Mouse (Mus musculus) hindbrain, postnatal 0 days (tissue): Measurements from ENCODE around the gene Ralgapa1. TPM values are rescaled to one million over a fixed set of nuclear protein-coding genes. Genes with fewer than 3 reads are reported as not detected.
"Not testable (repeated sequence)": the region's sequence is repeated elsewhere in the genome, so short reads cannot be mapped to it uniquely, and the experiment has no call there.

Experiments used
- ATAC-seq: fragments of 200-750 bp; cut with Nextera tagmentation; 2 replicates; pipeline ENCODE4 v1.8.0; 2017; ENCODE audit warnings: mild to moderate bottlenecking, moderate TSS enrichment, moderate library complexity
- DNase-seq: peaks from one replicate; pipeline ENCODE4 v3.0.0-alpha.2; 2015; ENCODE audit warnings: low spot score
- H3K27ac ChIP-seq: fragments of 300-500 bp; sonication (generic); 2 replicates; pipeline ENCODE4 v1.5.1; 2014; ENCODE audit warnings: mild to moderate bottlenecking
- H3K27me3 ChIP-seq: fragments of 300-500 bp; sonication (generic); 2 replicates; pipeline ENCODE4 v1.6.1; 2014; ENCODE audit warnings: low read length, mixed read lengths; ENCODE audit not compliant: insufficient read depth
- H3K36me3 ChIP-seq: fragments of 300-500 bp; sonication (generic); 2 replicates; pipeline ENCODE4 v1.6.1; 2014; ENCODE audit warnings: low read length, mixed read lengths; ENCODE audit not compliant: insufficient read depth
- H3K4me1 ChIP-seq: fragments of 300-500 bp; sonication (generic); 2 replicates; pipeline ENCODE4 v1.6.1; 2014; ENCODE audit warnings: antibody characterized with exemption, low read length, mixed read lengths; ENCODE audit not compliant: insufficient read depth
- H3K4me2 ChIP-seq: fragments of 300-500 bp; sonication (generic); 2 replicates; pipeline ENCODE4 v1.6.1; 2014; ENCODE audit warnings: low read depth, mild to moderate bottlenecking, low read length, moderate library complexity, mixed read lengths
- H3K4me3 ChIP-seq: fragments of 300-500 bp; sonication (generic); 2 replicates; pipeline ENCODE4 v1.5.1; 2014; ENCODE audit warnings: low read length
- H3K9ac ChIP-seq: fragments of 300-500 bp; sonication (generic); replicated peaks from 2 replicates; pipeline ENCODE4 v1.6.1; 2014; ENCODE audit warnings: mild to moderate bottlenecking, low read length, moderate library complexity, mixed read lengths
- H3K9me3 ChIP-seq: fragments of 300-500 bp; sonication (generic); 2 replicates; pipeline ENCODE4 v1.6.1; 2016; ENCODE audit warnings: low read length, mixed read lengths
- CTCF ChIP-seq: IDR thresholded peaks from 2 replicates; pipeline ENCODE4 v1.5.1; 2016; ENCODE audit warnings: antibody characterized with exemption, control low read depth, low read depth
- WGBS: fragments of 180-500 bp; shearing (Covaris S2); extraction: QIAGEN DNeasy Blood & Tissue Kit; methylation state at CpG from one replicate; pipeline ENCODE4 v1.1.7; 2014; 5-methylcytosine and 5-hydroxymethylcytosine counted together
- polyA plus RNA-seq: library from polyadenylated mRNA; unstranded; fragments of >200 nt; fragmentation: Nextera tagmentation; extraction: Ambion mirVana; gene quantifications from 2 replicates; pipeline ENCODE4 v1.2.1, GENCODE M21; 2015
- total RNA-seq: library from RNA; depleted of rRNA; stranded (reverse); fragments of >200 nt; gene quantifications from 2 replicates; pipeline ENCODE4 v1.2.3, GENCODE M21; 2014

Ralgapa1 gene
- total and polyA plus RNA-seq, 2 experiments from 2014 or later = 18.5 to 94.3 TPM

- Histone ChIP-seq H3K9ac (no peak overlapping the region), H3K9me3 (no peaks in the 10 kb centered on the region), H3K4me3 (no peak overlapping the region), H3K4me1 (0 out of 2 replicates have a peak, but pooled peaks cover 4% of the 10 kb centered on the region), H3K4me2 (no peak overlapping the region), H3K27me3 (no peaks in the 10 kb centered on the region), H3K27ac (no peak overlapping the region), H3K36me3 (no peaks in the 10 kb centered on the region)
- TF ChIP-seq CTCF = no peak
- peak; percentile 32 for DNase-seq
- WGBS = 41% methylated on average over 3 of the region's 3 CpGs
- ATAC-seq = no peak
Observed at GRCm38 (mm10) chr12:55805035-55805434, 15.9 kb downstream of the Ralgapa1 start.

DNA sequence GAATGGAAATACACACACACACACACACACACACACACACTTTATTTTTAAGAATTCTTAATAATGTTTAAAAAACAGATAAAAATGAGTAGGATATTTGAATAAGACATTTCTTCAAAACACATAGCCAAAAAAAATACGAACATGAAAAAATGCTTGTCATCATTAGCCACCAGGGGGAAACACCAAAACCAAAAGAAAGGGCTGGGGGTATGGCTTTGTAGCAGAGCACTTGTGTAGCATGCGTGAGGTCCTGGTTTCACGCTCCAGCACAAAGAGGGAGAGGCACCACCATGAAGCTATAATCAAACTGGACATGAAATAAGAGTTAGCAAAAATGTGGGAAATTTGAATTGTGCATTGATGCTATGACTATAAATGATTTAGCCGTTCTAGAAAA lies 19.8 kb downstream of the Ralgapa1 start:
- WGBS = 90% methylated on average over 4 of the region's 4 CpGs

DNA sequence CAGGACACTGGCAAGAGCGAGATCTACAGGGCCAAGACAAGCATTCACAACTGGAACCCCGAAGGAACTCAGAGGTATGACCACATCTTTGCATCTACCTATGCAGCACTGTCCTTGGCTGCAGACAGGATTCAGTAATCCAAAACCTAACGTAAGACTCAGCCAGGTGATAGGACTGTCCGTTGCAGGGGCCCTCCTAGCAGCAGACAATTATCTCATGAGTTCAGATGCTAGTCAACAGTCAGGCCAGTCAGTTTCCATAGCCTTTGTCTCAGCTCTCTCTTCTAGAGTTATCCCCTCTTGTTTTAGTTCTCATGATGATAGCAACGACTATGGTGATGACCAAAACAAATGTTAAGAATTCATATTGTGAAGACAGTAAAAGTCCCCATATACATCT lies 20.8 kb downstream of the Ralgapa1 start:
- 0 out of 2 replicates have a peak, but pooled peaks cover 2% of the 10 kb centered on the region for H3K4me1 ChIP-seq
- H3K4me2 ChIP-seq = no peak overlapping the region
- H3K9ac ChIP-seq = no peak overlapping the region
- H3K9me3 ChIP-seq = no peaks in the 10 kb centered on the region
- H3K27ac ChIP-seq = no peak overlapping the region
- no peak overlapping the region for H3K4me3 ChIP-seq
- H3K27me3 ChIP-seq = no peaks in the 10 kb centered on the region
- H3K36me3 ChIP-seq = no peaks in the 10 kb centered on the region
- no peak for DNase-seq
- 88% methylated on average over 5 of the region's 5 CpGs for WGBS
- no peak for ATAC-seq
- no peak for TF ChIP-seq CTCF

More for the DNA sequence above, 19.8 kb downstream of the Ralgapa1 start:
- Histone ChIP-seq H3K9me3 (no peaks in the 10 kb centered on the region), H3K27ac (no peak overlapping the region), H3K9ac (no peak overlapping the region), H3K4me1 (0 out of 2 replicates have a peak, but pooled peaks cover 4% of the 10 kb centered on the region), H3K36me3 (no peaks in the 10 kb centered on the region), H3K4me2 (no peak overlapping the region), H3K4me3 (no peak overlapping the region), H3K27me3 (no peaks in the 10 kb centered on the region)
- no peak for ATAC-seq
- no peak for DNase-seq
- peak; percentile 22; the same call in 1 of the 2 replicates for TF ChIP-seq CTCF

- no peaks in the 10 kb centered on the region for H3K36me3 ChIP-seq
- H3K27ac ChIP-seq = no peak overlapping the region
- no peak overlapping the region for H3K4me2 ChIP-seq
- no peaks in the 10 kb centered on the region for H3K27me3 ChIP-seq
- no peak for TF ChIP-seq CTCF
- no peak overlapping the region for H3K9ac ChIP-seq
- no peak for DNase-seq
- WGBS = 91% methylated on average over 4 of the region's 4 CpGs
- H3K4me3 ChIP-seq = no peak overlapping the region
- no peak for ATAC-seq
- H3K4me1 ChIP-seq = no peaks in the 10 kb centered on the region
- no peaks in the 10 kb centered on the region for H3K9me3 ChIP-seq
Observed at GRCm38 (mm10) chr12:55798745-55799144, 22.2 kb downstream of the Ralgapa1 start.

DNA sequence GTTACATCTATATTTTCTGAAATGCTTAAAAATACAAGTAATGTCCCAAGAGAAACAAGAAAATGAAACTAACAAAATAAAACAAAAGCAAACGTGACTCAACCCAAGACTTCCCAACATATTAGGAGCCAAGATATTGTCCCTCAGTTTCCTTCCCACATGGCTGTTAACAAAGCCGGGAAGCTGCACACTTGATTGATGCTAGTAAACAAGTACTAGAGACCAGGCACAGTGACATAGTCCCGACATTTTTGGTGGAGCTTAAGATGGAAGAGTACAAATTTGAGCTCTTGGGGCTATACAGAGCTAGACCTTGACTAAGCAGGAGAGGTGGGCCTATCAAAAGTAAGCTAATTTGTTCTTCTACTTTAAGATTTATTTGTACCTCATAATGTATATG lies 23.9 kb downstream of the Ralgapa1 start:
- Histone ChIP-seq H3K27ac (no peak overlapping the region), H3K27me3 (no peaks in the 10 kb centered on the region), H3K9me3 (no peaks in the 10 kb centered on the region), H3K4me1 (no peaks in the 10 kb centered on the region), H3K4me3 (no peak overlapping the region), H3K36me3 (no peaks in the 10 kb centered on the region), H3K4me2 (no peak overlapping the region), H3K9ac (no peak overlapping the region)
- TF ChIP-seq CTCF = no peak
- DNase-seq (no peak), ATAC-seq (no peak)
- WGBS = 81% methylated on average over 3 of the region's 3 CpGs

DNA sequence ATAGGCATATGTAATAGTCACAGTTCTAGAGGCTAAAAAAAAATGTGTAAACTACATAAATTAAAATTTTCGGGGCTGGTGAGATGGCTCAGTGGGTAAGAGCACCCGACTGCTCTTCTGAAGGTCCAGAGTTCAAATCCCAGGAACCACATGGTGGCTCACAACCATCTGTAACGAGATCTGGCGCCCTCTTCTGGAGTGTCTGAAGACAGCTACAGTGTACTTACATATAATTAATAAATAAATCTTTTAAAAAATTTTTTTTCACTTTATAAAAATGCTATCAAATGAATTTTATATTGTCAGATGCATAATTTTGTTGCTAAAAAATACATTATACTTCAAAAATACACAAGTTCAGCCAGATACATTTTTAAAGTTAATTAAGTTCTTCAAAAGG lies 26.5 kb downstream of the Ralgapa1 start:
- not testable (repeated sequence) for H3K4me2 ChIP-seq, H3K27me3 ChIP-seq, H3K9me3 ChIP-seq, H3K4me3 ChIP-seq, H3K27ac ChIP-seq, ATAC-seq, H3K36me3 ChIP-seq, H3K9ac ChIP-seq, DNase-seq, H3K4me1 ChIP-seq
- 90% methylated on average over 4 of the region's 4 CpGs for WGBS

GRCm38 (mm10) chr12:55785252-55785651 lies 35.7 kb downstream of the Ralgapa1 start:
- Histone ChIP-seq H3K4me2 (no peak overlapping the region), H3K27me3 (no peaks in the 10 kb centered on the region), H3K4me1 (no peaks in the 10 kb centered on the region), H3K27ac (no peak overlapping the region), H3K4me3 (no peak overlapping the region), H3K9ac (no peak overlapping the region), H3K36me3 (peaks cover 10% of the 10 kb centered on the region), H3K9me3 (no peaks in the 10 kb centered on the region)
- no peak for TF ChIP-seq CTCF
- no peak for DNase-seq
- ATAC-seq = no peak
- 82% methylated on average over 2 of the region's 2 CpGs for WGBS
